Mouse (Mus musculus): Measurements from ENCODE around the gene Gsg1. TPM values are rescaled to one million over a fixed set of nuclear protein-coding genes. Genes with fewer than 3 reads are reported as not detected.

The Gsg1 gene
- polyA plus RNA-seq, 1 experiment from 2014 or later: 0.55 TPM

GRCm38 (mm10) chr6:135188629-135189028 lies 65.5 kb downstream of the Gsg1 start:
- H3K9me3 ChIP-seq (ENCODE audit: low read length): no peaks in the 10 kb centered on the region
- ATAC-seq (ENCODE audit: low FRiP score, low TSS enrichment): no peak
- WGBS: 32% methylated on average over 4 of the region's 4 CpGs
- no peak overlapping the region for H3K9ac ChIP-seq (replicated peaks; ENCODE audit: low read length)
- no peak overlapping the region for H3K4me2 ChIP-seq (replicated peaks; ENCODE audit: low read depth, low read length)
- no peaks in the 10 kb centered on the region for H3K27me3 ChIP-seq (ENCODE audit: insufficient read depth, low read length)
- H3K4me1 ChIP-seq (ENCODE audit: insufficient read depth, low read length): peaks cover 13% of the 10 kb centered on the region; the same call in 1 of the 2 replicates
- no peak overlapping the region for H3K4me3 ChIP-seq (ENCODE audit: low read length)
- H3K27ac ChIP-seq (ENCODE audit: low read length): no peak overlapping the region
- H3K36me3 ChIP-seq (ENCODE audit: insufficient read depth, low read length): no peaks in the 10 kb centered on the region

Other genes starting within 250 kb of the Gsg1 start
- 126 TPM in 2 replicates for gene Ddx47, start 242.7 kb downstream of the Gsg1 start, polyA plus RNA-seq (2015; fragmentation: Nextera tagmentation; extraction: Ambion mirVana)
- 14.3 and 16.7 TPM in 2 replicates for gene Gprc5a, start 188.7 kb downstream of the Gsg1 start, polyA plus RNA-seq (2015; fragmentation: Nextera tagmentation; extraction: Ambion mirVana)
- not detected in 2 replicates for gene Gprc5d, start 136.1 kb downstream of the Gsg1 start, polyA plus RNA-seq (2015; fragmentation: Nextera tagmentation; extraction: Ambion mirVana)
- 41.1 and 42.9 TPM in 2 replicates for gene Fam234b, start 56.4 kb downstream of the Gsg1 start, polyA plus RNA-seq (2015; fragmentation: Nextera tagmentation; extraction: Ambion mirVana)
- gene Hebp1, start 56.3 kb downstream of the Gsg1 start, polyA plus RNA-seq (2015; fragmentation: Nextera tagmentation; extraction: Ambion mirVana): 34.6 and 41.5 TPM in 2 replicates
- 0.29 TPM in 1 of 2 replicates, not detected in the other for gene Pbp2, start 56.1 kb upstream of the Gsg1 start, polyA plus RNA-seq (2015; fragmentation: Nextera tagmentation; extraction: Ambion mirVana)
- gene Emp1, start 108.2 kb upstream of the Gsg1 start, polyA plus RNA-seq (2015; fragmentation: Nextera tagmentation; extraction: Ambion mirVana): 56.3 and 67.2 TPM in 2 replicates